Mouse (Mus musculus) adrenal gland, adult 10 weeks (tissue): ENCODE measurements around the gene AC131692.1. TPM values are rescaled to one million over a fixed set of nuclear protein-coding genes. Genes with fewer than 3 reads are reported as not detected.

Experiments used
- polyA plus RNA-seq: library from polyadenylated mRNA; stranded (reverse); fragments of 350-450 nt; fragmentation: Illumina TruSeq; extraction: RNeasy Lipid Tissue Mini Kit (QIAGEN cat#74804); gene quantifications from one replicate; pipeline ENCODE4 v1.2.3, GENCODE M21; 2014; ENCODE audit warnings: low read depth, low replicate concordance

The AC131692.1 gene
- polyA plus RNA-seq: not detected

GRCm38 (mm10) chr19:6094119-6094518, at the start of gene AC131692.1:
Gene AC131692.1, plus strand, starts transcription at chr19:6094419.

GRCm38 (mm10) chr19:6046294-6047153, 47.7 kb upstream of the AC131692.1 start, which contains the start of gene Syvn1:
Gene Syvn1, plus strand, starts transcription at chr19:6046576.

DNA sequence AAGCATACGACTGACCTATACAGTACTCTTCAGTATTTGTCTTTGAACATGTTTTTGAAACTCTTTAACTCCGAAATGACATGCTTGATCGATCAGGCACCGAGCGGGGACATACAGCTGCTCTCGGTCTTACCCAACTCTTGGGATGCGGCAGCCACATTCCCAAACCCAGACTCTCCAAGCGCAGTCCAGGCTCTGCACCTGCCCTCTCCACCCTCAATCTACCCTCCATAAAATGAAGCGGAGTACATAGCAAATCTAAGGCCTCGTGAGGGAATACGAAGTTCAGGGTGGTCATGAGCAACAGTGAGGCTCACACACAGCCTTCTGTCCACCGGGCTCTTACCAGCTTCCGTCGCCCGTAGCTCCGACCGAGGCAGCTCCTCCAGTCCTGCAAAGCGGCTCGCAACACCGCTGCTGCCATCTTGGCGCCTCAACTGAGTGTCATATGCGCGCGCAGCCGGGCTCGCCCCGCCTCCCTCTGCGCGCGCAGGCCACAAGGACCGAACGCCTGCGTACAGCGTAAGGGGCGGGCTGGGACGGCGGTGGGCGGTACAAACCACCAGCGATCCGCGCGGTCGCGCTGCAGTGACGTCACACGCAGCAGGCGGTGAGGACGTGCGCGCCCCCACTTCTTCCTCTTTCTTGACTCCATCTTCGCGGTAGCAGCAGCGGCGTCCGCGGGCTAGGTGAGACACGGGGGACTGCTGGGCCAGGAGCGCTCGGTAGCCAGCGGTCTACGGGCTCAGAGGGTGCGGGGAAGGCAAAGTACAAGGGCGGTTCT, 36.7 kb upstream of the AC131692.1 start, which contains the start of the genes Mrpl49 and Fau:
Gene Mrpl49, minus strand, starts transcription at position 473 of the 784 bp plus-strand sequence.
Gene Fau, plus strand, starts transcription at position 532 of the 784 bp plus-strand sequence.

GRCm38 (mm10) chr19:6061021-6061533, 33.1 kb upstream of the AC131692.1 start, which contains the start of gene Znhit2:
Gene Znhit2, plus strand, starts transcription at chr19:6061192.

GRCm38 (mm10) chr19:6067724-6068415, 26.3 kb upstream of the AC131692.1 start, which contains the start of gene Tm7sf2:
Gene Tm7sf2, minus strand, starts transcription at chr19:6068373.

DNA sequence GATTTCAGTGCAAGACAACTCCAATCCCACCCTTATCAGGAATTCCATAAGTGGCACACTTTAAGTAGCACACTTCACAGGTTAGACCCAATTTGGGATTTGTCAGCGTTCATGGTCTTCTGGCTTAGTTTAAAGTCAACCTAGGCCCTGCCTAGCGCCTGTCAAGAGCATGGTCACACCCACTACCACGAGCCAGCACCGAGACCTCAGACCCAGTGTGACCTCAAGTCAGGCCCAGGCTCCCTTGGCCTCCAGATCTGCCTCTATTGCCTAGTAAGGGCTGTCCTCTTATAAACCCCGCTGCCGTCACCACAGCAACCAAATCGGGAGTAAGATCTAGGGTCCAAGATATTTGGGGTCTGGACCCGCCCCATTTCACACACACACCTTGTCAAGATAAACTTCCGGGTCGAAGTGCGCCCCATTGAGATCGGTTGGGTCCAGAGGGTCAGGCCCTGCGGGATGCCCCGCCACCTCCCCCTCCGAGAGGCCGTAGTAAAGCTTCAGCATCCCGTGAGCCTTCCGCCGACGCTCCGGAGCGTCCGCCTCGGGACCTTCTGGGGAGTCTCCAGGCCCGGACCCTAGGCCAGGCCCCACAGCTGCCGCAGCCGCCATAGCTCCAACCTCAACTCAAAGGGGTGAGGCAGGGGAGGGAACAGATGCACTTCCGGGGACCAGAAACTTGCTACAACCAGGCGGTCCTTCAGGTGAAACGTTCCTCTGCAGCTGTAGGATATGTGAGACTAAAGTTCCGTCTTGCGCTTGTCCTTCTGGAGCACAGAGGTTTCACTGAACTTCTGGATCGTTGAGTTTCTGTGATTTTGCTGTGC, 17.4 kb upstream of the AC131692.1 start, which contains the start of gene Vps51:
Gene Vps51, minus strand, starts transcription at position 668 of the 830 bp plus-strand sequence.

DNA sequence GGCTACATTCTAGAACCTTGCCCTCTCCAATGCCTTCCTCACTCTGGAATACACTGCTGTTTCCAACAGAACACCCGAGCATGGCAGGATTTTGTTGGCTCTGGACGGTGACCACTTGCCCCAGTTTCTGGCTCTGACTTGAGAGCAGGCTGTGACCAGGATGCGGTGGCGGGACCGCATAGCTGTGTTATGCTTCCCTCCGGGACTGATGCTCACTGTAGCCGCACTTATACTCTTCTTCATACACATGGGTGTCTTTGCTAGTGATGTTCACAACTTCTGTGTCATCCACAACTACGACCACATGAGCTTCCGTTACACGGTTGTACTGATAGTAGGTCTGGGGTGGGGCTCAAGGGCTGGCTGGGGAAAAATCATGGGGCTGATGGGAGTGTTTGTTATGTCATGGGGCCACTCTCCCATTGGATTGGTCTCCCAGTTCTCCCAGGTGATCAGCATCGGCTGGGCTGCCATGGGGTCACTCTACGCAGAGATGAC, 14.2 kb upstream of the AC131692.1 start, which contains the start of gene Tmem262:
Gene Tmem262, plus strand, starts transcription at position 51 of the 498 bp plus-strand sequence.

GRCm38 (mm10) chr19:6082156-6082555, 12.1 kb upstream of the AC131692.1 start, which contains the start of gene Gm28374:
Gene Gm28374, minus strand, starts transcription at chr19:6082256.

DNA sequence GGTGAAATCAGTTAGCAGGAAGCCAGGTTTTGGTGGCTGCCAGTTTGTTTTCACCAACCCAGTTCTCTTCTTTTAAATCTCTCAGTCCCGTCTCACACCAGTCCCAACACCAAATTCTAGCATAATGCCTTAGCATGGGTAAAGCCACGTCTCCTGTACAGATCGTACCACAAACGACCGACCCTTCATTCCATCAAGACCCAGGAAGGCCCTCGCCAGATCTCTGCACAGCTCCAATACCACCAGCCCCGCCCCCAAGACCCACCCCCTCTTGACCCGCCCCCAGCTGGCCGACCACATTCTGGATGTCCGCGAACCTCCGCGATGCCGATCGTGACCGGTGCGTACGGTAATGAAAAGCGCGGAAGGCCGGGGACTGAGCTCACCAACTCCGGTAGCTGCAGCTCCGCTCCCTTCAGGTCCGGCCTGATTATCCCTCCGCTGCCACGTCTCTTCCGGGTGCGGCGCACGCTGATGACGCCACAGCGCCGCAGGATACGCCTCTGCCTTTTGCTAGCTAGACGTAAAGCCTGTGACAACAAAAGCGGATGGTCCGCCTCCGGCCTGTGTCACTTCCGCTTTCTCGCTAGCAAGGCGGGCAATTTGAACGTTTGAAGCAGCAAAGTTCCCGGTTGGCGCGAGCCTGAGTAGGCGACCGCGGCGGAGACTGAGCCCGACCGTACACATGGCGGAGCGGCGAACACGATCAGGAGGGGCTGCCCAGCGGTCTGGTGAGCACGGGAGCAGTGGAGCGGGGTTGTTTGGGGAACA, 9.6 kb upstream of the AC131692.1 start, which contains the start of the genes Zfpl1 and Cdca5:
Gene Zfpl1, minus strand, starts transcription at position 479 of the 771 bp plus-strand sequence.
Gene Cdca5, plus strand, starts transcription at position 506 of the 771 bp plus-strand sequence.

GRCm38 (mm10) chr19:6105586-6105985, 11.4 kb downstream of the AC131692.1 start, which contains the start of gene Naaladl1:
Gene Naaladl1, plus strand, starts transcription at chr19:6105782.

DNA sequence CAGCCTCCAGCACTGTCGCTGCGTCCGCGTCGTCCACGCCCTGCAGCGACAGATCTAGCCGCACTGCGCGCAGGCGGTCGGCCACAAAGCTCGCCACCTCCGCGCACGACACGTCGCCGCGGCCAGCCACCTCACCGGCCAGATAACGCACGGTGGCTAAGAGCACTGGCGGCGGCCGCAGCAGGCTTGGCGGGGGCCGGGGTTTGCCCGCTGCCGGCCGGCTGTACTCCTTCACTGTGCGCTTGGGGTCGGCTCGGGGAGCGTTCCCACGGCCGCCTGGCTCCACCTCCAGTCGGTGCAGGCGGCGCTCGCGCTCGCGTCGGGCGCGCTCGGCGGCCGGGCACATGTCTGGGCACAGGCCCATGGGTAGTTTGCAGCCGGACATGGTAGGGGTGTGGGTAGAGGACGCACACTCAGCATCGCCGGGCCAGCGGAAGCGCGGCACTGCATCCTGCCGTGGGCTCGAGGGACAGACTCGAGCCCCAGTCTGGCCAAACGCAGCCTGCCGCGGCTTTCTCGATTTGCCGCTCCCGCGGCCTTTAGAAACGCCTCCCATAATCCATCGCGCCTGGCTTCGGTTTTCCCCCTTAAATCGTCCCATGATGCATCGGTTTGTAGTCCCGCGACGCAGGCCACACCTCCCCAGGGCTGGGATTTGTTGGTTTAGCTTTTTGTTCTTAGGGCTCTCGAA, 23.9 kb downstream of the AC131692.1 start, which contains the start of gene Sac3d1:
Gene Sac3d1, minus strand, starts transcription at position 665 of the 691 bp plus-strand sequence.

DNA sequence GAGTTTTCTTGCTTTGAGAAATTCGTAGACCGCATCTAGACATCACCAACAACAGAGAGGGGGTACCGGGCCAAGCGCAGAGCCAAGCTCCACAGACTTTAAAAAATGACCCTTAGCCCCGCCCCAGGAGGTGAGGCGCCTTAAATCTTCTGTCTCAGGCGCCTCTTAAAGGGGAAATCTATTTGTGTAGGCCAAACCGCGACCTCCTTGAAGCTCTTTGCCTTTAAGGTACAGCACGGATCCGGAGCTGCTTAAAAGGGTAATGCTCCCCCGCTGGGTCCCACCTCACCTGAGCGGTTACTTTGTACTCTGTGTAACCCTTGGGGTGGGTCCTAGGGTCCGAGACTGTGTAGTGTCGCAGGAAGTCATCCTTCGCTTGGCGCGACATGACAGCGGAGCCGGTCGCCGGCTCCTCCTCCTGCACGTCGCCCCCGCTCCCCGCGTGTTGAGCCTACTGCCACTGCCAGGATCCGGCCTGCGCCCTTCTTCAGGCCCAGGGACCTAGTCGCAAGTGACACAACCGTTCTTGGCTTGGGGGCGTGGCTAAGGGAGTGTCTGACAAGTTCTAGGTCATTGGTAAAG, 33.6 kb downstream of the AC131692.1 start, which contains the start of gene Snx15:
Gene Snx15, minus strand, starts transcription at position 545 of the 582 bp plus-strand sequence.

DNA sequence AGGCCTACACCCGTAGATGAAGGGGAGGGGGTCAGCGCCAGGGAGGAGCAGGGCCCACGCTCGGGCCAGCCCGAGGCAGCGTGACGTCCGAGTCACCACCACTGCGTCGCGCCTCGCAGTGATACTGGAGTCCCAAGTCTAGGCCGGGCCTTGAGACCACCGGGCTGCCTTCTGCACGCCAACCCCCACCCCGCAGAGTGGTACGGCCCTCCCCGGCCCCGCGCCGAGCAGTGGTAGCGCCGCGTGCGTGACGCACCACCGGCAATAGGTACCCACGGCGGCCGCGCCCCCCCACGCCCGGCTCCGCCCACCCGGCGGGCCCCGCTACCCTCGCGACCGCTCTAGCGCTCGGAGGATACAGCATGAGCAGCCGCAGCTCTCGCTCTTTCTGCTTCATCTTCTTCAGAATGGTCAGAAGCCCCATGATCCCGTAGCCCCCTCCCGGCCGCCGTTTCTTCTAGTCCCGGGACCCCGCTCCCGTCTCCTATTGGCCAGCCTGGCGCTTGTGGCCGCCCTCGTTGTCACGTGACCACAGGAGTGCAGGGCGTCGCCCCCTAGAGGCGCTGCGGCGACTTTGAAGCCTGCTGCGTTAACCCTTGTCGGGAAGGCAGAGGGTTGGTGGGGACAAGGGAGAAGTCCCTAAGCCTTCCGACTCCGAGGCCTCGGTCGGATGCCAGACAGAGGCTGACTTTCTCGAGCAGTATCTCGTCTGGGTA, 46.6 kb downstream of the AC131692.1 start, which contains the start of gene Batf2:
Gene Batf2, plus strand, starts transcription at position 306 of the 716 bp plus-strand sequence.

DNA sequence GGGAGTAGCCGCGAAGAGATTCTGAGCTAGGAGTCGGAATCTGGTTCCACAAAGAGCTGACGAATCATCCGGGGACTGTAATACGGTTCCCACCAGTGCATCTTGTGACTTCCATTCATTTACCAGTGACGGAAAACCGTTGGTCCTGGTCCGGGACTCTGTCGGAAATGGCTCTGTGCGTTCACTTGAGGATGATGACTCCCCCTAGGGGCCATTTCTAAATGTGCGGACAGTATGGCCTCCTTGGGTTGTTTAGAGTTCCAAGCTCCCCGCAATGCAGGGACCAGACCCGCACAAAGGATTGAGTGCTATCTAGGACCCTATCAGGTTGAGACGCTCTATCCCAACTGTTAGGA, 47.2 kb downstream of the AC131692.1 start, which contains the start of gene Arl2:
Gene Arl2, minus strand, starts transcription at position 155 of the 356 bp plus-strand sequence.

